Mouse (Mus musculus): ENCODE data around the gene Hist1h2br.
A peak's percentile ranks its signal among the peaks of the same experiment; 100 is the strongest.
"Not testable (repeated sequence)": the region's sequence is repeated elsewhere in the genome, so short reads cannot be mapped to it uniquely, and the experiment has no call there.

Gene Hist1h2br

DNA sequence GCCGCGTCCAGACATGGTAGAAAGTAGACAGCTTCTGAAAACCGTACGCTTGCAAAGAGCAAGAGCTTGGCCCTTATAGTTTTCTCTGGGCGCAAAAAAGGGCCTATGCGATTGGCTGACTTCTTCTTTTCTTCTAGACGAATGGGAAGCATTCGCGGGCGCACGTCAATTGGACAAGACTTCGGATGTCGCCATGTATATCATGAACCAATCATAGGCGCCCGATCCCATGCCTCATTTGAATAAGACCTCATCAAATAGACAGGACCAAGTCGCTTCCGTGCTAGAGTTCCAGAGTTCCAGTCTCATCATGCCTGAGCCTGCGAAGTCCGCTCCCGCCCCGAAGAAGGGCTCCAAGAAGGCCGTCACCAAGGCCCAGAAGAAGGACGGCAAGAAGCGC lies at the start of gene Hist1h2br, which contains the start of gene Hist1h2ap:
Gene Hist1h2br (plus strand): TSS at position 283 of the 400 bp plus-strand sequence.
Gene Hist1h2ap (minus strand): TSS at position 47 of the 400 bp plus-strand sequence.
- not testable (repeated sequence) for DNase-seq (ENCODE audit: low read depth)

DNA sequence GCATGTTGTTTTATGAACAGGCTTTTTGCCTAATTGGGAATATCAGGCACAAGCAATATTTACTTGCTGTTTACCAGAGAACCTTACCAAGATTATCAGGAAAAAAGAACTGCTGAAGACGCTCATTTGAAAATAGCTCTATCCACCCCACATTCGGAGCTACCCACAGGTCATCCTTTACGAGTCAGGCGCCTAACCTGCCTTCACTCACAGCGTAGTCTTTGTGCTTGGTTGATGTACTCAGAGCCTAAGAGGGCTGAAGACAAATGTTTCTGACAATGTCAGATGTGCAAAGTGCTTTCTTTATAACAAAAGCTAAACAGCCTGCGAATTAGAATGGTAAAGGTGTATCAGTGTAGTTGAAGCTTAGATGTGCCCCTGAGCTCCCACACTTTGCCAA lies 49.2 kb upstream of the Hist1h2br start:
- DNase-seq (ENCODE audit: low read depth) = no peak

DNA sequence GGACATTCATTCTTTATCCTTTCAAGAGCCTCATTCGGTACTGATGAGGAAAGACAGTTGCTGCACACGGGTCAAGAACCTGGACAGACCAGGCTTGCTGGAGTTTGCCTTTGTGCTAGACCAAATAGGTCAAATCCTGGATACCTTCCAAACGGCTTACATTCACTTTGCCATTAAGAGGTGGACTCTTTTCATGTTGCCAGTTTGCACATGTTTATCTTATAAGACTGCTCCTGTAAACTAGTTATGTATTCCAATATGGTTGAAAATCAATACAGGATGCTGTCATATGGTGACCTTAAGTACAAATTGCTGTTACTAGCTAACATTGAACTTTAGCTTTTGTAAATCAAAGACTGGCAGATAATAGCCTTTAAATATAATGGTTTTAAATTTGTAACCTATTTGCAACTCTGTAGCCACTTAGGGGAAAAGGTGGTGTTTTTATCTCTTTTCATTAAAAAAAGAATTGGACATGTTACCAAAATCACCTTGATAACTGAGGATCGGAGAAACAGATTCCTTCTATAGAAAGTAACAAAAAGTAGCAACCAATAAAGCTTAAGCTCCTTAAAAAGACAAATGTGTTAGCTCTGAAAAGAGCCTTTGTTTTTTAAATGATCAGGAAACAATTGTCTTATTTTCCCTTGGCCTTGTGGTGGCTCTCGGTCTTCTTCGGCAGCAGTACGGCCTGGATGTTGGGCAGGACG lies 47.2 kb upstream of the Hist1h2br start:
- peak; percentile 90 for DNase-seq (ENCODE audit: low read depth)

DNA sequence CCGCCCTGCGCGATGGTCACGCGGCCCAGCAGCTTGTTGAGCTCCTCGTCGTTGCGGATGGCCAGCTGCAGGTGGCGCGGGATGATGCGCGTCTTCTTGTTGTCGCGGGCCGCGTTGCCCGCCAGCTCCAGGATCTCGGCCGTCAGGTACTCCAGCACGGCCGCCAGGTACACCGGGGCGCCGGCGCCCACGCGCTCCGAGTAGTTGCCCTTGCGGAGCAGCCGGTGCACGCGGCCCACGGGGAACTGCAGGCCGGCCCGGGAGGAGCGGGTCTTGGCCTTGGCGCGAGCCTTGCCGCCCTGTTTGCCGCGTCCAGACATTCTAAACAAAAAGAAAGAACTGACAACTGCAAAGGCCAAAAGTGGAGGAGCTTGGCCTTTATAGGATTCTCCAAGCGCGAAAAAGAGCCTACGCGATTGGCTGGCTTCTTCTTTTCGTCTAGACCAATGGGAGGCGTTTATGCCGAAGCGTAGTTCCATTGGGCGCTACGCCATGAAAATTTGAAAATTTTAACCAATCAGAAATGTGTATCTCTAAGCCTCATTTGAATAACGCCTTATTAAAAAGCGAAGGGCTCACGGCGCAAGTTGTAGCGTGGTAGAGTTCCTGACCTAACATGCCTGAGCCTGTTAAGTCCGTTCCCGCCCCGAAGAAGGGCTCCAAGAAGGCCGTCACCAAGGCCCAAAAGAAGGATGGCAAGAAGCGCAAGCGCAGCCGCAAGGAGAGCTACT lies 46.5 kb upstream of the Hist1h2br start, which contains the start of the genes Hist1h2an and Hist1h2bp:
Gene Hist1h2an (minus strand): TSS at position 320 of the 731 bp plus-strand sequence.
Gene Hist1h2bp (plus strand): TSS at position 563 of the 731 bp plus-strand sequence.
- DNase-seq (ENCODE audit: low read depth) = peak; percentile 99

DNA sequence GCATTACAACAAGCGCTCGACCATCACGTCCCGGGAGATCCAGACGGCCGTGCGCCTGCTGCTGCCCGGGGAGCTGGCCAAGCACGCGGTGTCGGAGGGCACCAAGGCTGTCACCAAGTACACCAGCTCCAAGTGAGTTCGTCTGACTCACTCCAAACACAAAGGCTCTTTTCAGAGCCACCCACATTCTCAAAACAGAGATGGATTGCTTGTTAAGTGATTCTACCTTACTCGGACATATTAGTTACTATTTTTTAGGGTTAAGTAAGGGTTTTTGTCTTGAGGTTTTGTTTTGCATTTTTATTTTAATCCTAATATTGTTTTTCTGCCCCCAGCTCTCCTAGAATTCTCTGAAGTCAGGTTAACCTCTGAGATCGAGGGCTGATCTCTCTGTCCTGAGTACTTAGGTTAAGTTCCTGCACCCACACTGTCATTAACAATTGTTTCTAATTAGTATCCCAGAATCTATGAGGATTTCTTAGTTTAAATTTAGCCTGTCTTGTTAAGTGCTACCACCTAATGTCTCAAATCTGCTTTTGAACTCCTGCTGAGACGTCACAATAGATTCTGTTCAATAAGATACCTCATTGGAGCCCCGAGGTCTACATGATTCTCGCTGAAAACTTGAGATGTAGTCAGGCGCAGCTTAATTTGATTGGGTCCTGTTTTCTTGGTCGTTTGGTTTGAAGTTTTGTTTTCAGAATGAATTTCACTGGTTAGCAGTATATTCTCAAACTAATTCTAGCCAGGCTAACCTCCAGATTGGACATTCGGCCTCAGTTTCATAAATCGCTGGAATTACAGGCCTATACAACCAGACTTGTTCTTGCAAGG lies 45.6 kb upstream of the Hist1h2br start:
- peak; percentile 84 for DNase-seq (ENCODE audit: low read depth)

DNA sequence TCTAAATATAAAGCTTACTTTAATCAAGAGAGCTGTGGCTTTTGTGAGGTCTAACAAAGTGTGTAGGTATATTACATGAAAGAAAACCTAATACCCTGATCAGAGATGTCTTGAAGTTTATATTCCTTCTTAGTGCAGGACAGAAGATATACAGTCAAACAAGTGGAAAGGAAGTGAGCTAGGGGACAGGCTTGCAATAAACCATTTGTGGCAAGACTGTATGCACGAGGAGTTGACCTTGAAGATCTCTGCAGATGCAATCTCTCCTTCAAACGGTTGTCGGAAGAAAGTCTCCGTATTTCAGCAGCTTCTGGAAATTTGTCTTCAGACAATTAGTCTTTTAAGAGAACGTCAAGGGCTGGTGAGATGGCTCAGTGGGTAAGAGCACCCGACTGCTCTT lies 43.6 kb upstream of the Hist1h2br start:
- peak; percentile 87 for DNase-seq (ENCODE audit: low read depth)

DNA sequence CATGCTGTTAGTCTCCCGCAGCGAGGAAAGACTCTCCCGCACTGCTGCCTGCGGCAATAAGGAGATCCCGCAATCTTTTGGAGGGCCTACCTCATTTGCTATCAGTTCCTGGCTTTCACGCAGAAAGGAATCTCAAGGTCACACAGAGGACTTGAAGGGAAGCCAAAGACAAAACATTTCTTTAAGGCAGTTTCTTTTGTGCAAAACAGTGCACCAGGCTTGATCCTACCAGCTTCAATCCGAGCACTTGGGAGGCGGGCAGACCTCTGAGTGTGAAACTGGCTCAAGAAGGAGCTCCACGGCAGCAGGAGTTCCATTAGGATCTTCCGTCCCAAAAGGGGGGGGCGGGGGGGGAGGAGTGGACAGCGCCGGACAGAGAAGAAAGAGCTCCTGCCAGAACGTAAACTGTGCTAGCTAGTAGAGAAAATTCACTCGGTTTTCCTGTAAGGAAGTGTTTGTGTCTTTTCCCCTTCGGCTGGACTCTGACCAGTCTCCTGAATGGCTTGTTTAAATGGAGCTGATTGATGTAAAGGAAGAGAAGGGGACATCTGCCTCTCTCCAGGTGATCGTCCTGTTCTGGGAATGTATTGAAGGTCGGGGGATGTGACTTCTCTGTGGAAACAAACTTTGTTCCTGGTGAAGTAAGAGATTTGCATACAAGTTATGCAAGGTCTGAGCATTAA lies 42.8 kb upstream of the Hist1h2br start:
- peak; percentile 65 for DNase-seq (ENCODE audit: low read depth)

DNA sequence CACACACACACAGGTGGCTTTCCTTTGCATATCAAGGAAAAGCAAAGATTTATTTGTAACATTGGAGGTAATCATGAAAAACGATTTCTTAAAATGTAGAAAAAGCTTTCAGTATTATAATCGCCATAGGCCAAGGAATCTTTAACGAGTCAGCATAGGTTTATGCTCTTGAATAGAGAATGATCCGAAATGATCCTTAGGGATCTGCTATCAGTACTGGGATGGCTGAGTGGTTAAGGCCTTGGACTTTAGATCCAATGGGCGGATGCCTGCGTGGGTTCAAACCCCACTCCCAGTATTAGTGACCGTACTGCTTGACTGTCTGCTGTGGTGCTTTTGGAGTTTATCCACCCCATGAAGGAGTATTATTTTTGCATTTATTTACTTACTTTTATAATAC lies 38.0 kb upstream of the Hist1h2br start:
- DNase-seq (ENCODE audit: low read depth) = no peak

DNA sequence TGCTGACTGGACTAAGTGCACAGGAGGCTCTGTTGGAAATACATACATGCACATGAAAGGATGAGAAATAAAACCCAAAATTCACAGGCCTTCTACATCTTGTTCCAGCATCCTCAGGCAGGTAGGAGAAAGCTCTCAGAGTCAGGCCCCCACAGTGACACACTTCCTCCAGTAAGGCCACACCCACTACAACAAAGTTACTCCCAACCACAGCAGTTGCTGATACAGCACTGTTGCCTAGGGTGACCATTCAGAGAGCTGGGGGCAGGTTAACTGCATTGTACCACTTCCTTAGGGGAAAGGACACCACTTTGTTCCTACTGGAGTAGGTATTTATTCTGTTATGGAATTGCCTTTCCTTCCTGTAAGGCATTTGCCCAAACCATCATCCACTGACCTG lies 36.4 kb upstream of the Hist1h2br start:
- DNase-seq (ENCODE audit: low read depth) = not testable (repeated sequence)

DNA sequence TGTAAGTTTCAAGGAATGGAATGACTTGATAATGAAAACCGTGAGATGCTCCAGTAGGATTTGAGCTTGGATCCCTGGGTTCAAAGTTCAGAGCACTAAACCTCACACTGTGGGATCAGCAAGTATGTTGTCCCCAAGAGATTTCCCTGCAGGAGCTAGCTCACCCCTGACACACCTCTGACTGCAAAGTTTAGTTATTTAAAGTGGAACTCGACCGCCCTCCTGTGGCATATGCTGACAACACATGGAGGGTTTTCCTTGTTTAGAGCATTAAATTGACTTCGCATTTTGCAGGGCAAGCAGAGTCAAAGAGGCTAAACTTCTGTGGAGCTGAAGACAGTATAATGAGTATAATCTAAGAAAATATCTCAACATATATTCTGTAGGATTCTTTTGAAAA lies 30.5 kb upstream of the Hist1h2br start:
- DNase-seq (ENCODE audit: low read depth) = not testable (repeated sequence)

DNA sequence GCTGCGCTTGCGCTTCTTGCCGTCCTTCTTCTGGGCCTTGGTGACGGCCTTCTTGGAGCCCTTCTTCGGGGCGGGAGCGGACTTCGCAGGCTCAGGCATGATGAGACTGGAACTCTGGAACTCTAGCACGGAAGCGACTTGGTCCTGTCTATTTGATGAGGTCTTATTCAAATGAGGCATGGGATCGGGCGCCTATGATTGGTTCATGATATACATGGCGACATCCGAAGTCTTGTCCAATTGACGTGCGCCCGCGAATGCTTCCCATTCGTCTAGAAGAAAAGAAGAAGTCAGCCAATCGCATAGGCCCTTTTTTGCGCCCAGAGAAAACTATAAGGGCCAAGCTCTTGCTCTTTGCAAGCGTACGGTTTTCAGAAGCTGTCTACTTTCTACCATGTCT lies 23.5 kb upstream of the Hist1h2br start, which contains the start of the genes Hist1h2bq and Hist1h2ao:
Gene Hist1h2bq (minus strand): TSS at position 125 of the 400 bp plus-strand sequence.
Gene Hist1h2ao (plus strand): TSS at position 393 of the 400 bp plus-strand sequence.
- DNase-seq (ENCODE audit: low read depth) = not testable (repeated sequence)

DNA sequence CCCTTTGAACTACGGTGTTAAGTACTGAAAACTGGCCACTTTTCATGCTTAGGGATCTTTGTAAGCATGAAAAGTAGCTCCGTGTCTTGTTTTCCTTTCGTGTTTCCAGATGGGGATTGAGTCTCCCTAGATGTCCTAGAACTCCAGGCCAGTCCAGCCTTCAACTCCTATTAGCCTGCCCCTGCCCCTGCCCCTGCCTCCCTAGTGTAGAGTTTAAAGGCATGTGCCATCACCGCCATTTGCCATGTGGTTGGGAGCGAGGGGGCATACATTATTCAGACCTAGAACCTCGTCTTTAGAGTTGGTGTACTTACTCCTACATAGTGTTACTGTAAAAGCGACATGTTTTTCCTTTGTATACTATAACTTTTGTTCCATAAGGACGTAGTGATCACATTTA lies 22.5 kb upstream of the Hist1h2br start:
- DNase-seq (ENCODE audit: low read depth) = not testable (repeated sequence)

DNA sequence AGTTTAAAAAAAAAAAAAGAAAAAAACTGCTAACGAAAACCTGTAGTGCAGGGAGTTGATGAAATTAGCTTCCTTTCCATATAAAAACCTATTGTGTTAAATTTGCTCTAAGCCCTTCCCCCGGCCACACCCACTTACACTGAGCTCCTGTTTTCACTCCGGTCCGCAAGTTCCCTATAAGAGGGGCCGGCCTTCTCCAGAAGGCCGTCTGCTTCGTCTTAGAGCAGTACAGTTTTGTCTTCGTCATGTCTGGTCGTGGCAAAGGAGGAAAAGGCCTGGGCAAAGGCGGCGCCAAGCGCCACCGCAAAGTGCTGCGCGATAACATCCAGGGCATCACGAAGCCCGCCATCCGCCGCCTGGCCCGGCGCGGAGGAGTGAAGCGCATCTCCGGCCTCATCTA lies 22.0 kb upstream of the Hist1h2br start, which contains the start of gene Hist1h4m:
Gene Hist1h4m (plus strand): TSS at position 208 of the 400 bp plus-strand sequence.
- DNase-seq (ENCODE audit: low read depth) = not testable (repeated sequence)

DNA sequence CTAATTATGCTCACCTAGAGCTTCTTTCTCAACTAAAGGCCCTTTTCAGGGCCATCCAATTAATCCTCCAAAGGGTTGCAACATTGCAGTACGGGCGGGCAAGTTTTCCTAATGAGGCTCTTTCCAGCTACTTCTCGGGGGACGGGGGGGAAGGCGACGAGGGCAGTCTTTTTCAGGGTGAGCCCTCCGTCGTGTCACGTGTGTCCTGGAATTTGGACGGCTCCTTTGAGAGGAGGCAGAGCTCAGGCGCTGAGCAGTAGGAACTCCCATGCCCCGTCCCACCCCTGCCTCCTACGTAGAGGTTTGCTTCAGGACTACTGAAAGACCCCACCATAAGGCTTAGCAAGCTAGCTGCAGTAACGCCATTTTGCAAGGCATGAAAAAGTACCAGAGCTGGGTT lies 21.5 kb upstream of the Hist1h2br start:
- not testable (repeated sequence) for DNase-seq (ENCODE audit: low read depth)

DNA sequence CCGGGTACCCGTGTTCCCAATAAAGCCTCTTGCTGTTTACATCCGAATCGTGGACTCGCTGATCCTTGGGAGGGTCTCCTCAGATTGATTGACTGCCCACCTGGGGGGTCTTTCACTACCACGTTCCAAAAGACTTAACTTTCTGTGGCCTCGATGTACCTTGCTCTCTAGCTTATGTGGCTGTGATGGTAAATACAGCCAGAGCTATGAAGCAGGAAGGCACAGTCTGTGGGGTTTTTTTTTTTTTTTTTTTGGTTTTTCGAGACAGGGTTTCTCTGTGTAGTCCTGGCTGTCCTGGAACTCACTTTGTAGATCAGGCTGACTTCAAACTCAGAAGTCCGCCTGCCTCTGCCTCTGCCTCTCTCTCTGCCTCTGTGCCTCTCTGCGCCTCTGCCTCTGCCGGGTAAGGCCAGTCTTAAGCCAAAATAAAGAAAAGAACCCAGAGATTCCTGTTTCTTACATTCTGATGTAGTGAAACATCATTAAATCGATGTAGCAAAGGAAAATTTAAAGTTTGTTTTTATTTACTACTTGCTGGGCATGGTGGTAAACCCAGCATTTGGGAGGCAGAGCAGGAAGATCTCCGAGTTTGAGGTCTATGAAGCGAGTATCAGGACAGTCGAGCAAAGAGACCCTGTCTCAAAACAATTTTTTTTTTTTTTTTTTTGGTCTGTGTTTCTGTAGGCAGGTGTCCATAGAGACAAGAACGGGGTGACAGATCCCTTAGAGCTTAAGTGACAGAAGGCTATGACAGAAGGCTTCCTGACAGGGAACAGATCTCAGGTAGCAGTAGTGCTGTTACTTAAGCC lies 13.3 kb upstream of the Hist1h2br start:
- DNase-seq (ENCODE audit: low read depth) = not testable (repeated sequence)

DNA sequence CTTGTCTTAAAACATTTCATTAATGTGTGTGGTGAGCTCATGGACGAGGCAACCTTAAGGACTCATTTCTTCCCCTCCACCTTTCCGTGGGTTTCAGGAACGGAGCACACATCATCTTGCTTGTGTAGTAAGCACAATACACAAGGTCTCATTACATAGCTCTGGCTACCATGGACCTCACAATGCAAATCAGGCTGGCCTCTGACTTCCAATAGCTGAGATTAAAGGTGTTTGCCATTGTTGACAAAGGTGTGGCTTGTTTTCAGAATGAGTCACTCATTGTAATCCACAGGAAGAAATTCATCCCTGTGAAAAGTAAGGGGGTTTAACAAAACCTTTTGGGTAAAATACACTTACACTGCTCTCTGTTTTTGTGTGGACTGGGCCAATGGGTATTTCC lies 5.0 kb upstream of the Hist1h2br start:
- no peak for DNase-seq (ENCODE audit: low read depth)

DNA sequence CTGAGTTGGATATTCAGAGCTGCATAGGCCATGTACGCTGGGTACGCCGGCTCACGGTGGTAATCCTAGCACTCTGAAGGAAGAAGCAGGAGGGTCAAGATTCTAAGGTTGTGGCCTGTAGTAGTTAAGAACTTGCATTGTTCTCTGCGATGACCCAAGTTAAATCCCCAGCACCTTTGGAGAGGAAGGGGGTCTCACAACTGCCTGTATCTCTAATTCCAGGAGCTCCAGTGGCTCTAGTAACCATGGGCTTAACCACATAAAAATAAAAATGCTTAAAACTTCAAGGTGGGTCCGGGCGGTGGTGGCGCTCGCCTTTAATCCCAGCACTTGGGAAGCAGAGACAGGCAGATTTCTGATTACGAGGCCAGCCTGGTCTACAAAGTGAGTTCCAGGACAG lies 3.2 kb upstream of the Hist1h2br start:
- no peak for DNase-seq (ENCODE audit: low read depth)

DNA sequence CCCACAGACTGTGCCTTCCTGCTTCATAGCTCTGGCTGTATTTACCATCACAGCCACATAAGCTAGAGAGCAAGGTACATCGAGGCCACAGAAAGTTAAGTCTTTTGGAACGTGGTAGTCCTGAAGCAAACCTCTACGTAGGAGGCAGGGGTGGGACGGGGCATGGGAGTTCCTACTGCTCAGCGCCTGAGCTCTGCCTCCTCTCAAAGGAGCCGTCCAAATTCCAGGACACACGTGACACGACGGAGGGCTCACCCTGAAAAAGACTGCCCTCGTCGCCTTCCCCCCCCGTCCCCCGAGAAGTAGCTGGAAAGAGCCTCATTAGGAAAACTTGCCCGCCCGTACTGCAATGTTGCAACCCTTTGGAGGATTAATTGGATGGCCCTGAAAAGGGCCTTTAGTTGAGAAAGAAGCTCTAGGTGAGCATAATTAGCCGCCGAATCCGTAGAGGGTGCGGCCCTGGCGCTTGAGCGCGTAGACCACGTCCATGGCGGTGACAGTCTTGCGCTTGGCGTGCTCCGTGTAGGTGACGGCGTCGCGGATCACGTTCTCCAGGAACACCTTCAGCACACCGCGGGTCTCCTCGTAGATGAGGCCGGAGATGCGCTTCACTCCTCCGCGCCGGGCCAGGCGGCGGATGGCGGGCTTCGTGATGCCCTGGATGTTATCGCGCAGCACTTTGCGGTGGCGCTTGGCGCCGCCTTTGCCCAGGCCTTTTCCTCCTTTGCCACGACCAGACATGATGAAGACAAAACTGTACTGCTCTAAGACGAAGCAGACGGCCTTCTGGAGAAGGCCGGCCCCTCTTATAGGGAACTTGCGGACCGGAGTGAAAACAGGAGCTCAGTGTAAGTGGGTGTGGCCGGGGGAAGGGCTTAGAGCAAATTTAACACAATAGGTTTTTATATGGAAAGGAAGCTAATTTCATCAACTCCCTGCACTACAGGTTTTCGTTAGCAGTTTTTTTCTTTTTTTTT lies 1.8 kb upstream of the Hist1h2br start, which contains the start of gene Hist1h4n:
Gene Hist1h4n (minus strand): TSS at position 779 of the 977 bp plus-strand sequence.
- DNase-seq (ENCODE audit: low read depth) = not testable (repeated sequence)

DNA sequence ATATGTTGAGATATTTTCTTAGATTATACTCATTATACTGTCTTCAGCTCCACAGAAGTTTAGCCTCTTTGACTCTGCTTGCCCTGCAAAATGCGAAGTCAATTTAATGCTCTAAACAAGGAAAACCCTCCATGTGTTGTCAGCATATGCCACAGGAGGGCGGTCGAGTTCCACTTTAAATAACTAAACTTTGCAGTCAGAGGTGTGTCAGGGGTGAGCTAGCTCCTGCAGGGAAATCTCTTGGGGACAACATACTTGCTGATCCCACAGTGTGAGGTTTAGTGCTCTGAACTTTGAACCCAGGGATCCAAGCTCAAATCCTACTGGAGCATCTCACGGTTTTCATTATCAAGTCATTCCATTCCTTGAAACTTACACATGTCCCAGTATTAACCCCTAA lies 7.0 kb downstream of the Hist1h2br start:
- DNase-seq (ENCODE audit: low read depth) = not testable (repeated sequence)
